Mouse (Mus musculus) liver, embryonic 14.5 days (tissue): ENCODE results near the gene Bud31.

ENCODE experiments used
- CTCF ChIP-seq: IDR thresholded peaks from 2 replicates; pipeline ENCODE4 v1.5.1; 2016; ENCODE audit warnings: antibody characterized with exemption, low read depth, control low read depth
- EP300 ChIP-seq: IDR thresholded peaks from 2 replicates; pipeline ENCODE4 v1.6.1; 2016; ENCODE audit warnings: antibody characterized with exemption, low read depth

GRCm38 (mm10) chr5:145112566-145112965 is 27.6 kb upstream of the Bud31 start:
- TF ChIP-seq CTCF, result no peak
- no peak for TF ChIP-seq EP300
